Mouse (Mus musculus) B cell, adult 2 months (primary cell): ENCODE results near the gene Pum1.

ENCODE experiments used
- DNase-seq, 2 experiments: peaks; one replicate each; pipeline ENCODE4 v3.0.0; 2022

The Pum1 gene

DNA sequence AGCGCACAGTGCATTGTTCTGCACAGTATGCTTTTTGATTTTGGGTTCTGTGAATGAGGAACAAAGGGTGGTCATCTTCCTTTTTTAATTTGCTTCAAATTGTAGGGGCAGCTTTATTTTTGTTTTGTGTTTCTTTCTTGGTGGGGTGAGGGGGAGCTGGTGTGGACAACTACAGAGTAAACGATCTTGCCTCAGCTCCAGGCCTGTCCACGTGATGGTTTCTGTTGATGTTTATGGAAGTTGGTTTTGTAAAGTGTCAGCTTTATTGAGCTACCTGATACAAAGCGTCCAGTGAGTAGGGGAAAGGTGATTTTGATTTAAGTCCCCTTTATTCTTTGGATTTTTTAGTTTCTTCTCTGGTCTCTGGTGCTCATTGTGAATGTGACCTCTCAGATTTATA is 72.8 kb downstream of the Pum1 start:
- DNase-seq = no peak

DNA sequence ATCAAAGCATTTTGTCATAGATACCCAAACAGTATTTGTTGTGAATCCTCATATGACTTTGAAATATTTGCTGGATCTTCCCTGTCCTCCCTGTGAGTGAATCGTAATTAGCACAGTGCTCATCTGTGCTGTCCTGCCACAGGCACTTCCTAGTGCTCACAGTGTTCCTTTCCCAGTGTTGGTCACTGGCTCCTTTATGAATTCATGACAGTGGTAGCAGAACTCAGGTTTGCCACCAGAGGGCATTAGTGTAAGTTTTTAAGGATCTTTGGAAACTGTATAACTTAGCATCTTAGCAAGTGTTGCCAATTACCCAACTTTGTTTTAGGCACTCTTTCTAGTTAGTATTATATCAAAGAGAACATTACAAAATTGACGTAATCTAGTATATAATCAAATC is 75.4 kb downstream of the Pum1 start:
- DNase-seq = peak; percentile 41 to 49

DNA sequence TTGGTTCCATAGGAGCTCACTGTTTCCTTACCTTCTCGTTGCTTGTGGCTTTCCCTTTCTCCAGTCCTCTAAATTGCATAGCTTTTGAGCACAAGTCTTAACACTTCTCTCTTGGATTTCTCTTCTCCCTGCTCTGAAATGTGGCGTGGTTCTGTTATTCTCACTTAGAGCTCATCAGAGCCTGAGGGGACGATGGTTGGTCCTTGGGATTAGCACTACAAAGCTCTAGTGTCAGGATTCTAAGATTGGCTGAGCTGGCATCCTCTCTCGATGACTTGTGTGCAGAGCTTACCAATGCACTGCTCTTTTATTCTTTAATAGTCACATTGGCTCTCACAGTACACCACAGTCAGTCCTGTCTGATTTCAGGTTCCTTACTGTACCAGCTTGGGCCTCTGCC is 80.9 kb downstream of the Pum1 start:
- DNase-seq = no peak

DNA sequence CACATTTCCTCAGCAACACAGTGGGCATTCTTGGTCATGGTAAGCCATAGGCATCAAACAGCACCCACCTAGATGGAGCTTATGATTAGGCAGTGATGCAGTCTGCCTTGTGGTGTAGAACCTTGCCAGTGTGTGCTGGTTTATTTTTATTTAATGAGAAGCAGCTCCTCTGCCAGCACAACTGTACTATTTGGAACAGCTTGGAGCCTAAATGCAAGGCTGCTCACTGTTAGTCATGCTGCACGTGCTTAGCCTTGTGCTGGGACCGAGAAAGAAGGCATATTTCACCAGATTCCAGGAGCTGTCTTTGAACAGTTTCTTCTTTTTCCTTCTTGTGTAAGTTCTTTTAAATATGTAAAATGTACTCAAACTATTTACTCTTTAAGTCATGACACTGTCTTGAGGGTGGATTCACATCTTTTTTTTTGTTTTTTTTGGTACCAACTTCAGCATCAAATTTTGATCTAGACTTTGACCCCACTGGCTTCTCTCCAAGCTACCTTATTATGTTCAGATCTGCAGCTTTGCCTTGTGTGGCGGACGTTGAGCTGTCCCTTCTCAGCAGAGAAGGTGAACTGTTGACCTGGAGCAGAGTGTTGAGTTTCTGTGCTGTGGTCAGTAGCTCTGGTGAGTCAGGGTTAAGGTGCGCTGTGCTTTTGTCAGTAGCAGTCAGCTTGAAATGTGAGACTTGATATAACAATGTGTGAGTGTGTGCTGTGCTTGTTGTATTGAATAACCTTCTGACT is 82.6 kb downstream of the Pum1 start:
- DNase-seq = no peak

DNA sequence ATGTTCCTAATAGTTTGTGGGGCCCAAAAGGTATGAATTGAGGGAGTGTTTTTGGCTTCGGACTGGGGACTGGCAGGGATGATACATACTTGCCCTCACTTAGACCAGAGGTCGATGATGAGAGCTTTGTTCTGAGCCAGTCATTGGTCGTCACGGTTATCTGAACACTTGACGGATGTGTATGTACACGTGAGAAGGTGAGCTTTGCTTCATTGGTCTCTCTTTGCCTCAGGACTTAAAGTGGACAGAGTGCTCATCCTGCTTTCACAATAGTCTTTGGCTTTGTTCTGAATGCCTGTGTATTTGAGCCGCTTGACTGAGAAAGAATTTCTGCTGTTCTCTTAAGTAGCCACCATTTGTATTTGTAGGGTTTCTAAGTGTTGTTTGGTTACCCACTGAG is 86.4 kb downstream of the Pum1 start:
- DNase-seq = no peak

DNA sequence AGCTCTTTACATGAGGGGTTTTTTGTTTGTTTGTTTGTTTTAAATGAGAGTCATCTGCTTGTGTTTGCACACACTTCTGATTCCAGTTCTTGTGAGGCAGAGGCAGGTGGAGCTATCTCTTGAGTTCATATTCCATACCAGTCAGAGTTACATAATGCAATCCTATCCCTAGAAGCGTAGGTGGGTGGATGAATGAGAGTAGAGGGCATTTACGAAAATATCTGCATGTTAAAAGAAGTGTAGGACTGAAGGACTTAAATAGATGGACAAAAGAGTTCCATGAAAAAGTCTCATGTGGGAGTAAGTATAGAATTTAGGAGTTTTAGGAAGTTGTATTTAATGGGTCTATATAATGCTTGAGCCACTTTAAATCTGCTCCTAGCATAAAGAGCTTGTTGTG is 88.8 kb downstream of the Pum1 start:
- no peak for DNase-seq

DNA sequence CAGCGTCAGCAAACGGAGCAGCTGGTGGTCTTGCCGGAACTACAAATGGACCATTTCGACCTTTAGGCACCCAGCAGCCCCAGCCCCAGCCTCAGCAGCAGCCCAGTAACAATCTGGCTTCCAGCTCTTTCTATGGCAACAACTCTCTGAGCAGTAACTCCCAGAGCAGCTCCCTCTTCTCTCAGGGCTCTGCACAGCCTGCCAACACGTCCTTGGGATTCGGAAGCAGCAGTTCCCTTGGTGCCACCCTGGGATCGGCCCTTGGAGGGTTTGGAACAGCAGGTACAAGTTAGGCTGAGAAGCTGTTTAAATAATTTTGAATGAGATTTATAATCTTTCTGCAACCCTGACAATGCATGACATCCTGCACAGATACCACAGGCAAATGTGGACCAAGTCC is 89.5 kb downstream of the Pum1 start:
- no peak for DNase-seq

DNA sequence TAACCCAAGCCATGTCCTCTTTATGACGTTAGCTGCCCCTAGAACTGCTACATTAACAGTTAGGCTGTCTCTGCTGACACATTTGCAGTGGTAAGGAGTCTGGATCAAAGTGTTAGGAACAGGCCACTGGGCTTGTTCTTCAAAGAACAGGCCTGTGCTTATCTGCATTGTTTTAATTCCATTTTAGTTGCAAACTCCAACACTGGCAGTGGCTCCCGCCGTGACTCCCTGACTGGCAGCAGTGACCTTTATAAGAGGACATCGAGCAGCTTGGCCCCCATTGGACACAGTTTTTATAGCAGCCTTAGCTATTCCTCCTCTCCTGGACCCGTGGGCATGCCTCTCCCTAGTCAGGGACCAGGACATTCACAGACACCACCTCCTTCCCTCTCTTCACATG is 90.6 kb downstream of the Pum1 start:
- DNase-seq = no peak

DNA sequence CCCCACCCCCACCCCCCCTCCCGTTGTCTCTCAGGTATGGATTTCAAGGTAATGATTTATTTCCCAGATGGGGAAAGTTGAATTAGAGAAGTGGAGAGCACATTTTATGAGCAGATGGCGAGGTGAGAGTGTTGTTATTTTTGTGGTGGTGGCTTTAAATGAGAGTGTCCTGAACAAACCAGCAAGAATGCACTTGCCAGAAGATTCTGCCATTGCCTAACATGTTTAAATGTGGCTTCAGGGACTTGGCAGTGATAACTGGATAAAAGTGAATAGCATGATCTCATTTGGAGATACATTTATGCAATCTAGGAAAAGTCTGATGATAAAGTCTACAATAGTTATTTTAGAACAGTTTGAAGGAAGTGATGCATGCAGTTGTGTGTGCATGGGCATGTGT is 91.7 kb downstream of the Pum1 start:
- DNase-seq = no peak

DNA sequence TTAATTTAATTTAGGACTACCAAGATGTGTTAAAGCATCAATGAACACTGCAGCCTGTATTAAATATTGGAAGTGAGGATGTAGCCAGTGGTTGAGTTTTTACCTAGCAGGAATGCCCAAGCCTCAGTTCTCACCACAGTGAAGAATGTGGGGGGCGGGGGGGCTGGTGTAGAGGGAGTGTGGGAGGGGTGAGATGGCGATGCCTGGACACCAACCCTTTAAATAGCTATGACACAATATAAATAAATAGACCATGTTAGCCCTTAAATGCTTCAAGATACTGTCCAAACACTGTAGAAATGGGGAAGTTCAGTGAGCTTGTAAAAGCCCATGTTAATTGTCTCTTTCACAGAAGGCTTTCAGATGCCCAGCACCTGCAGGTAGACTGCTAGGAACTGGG is 96.8 kb downstream of the Pum1 start:
- no peak for DNase-seq

DNA sequence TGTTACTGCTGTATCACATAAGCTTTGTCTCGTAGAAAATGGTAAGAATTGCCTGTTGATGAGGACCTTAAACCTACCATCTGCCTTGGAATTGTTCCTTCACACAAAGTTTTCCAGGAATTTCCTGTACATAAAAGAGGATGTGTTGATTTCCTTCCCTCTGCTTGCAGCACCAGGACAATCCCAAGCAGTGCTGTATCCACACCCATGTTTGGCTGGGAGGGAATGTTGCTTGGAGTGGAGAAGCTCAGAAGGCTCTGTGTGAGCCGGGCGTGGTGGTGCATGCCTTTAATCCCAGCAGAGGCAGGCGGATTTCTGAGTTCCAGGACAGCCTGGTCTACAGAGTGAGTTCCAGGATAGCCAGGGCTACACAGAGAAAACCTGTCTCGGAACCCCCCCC is 98.7 kb downstream of the Pum1 start:
- DNase-seq = no peak

DNA sequence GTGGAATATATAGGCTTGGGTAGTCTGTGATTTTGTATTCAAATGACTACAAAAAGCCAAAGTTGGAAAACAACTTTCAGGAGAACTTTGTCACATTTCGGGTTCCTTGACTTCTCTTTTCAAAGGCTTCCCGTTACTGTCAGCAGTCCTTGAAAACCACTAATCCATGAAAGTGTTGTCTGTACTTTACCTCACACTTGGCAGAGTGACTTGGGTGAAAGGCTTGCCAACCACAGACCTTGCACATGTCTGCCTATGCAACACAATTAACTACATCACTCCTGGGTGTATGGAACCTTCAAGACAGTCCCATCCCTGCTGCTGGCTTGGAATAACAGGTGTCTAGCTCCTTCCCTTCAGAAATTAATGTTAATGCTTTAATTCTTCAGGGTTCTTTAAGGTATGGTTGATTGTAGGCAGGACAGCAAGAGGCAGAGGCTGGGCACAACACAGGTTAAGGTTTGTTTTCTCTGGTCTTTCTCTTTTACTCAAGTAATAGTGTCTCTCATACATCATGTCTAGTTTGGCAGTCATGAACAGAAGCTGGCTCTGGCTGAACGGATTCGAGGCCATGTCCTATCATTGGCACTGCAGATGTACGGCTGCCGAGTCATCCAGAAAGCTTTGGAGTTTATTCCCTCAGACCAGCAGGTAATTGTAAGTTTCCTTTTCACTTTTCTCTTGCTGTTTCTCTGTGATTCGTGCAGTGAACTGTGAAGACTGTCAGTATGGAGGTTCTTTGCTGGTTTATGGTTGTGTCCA is 102.5 kb downstream of the Pum1 start:
- DNase-seq = no peak

DNA sequence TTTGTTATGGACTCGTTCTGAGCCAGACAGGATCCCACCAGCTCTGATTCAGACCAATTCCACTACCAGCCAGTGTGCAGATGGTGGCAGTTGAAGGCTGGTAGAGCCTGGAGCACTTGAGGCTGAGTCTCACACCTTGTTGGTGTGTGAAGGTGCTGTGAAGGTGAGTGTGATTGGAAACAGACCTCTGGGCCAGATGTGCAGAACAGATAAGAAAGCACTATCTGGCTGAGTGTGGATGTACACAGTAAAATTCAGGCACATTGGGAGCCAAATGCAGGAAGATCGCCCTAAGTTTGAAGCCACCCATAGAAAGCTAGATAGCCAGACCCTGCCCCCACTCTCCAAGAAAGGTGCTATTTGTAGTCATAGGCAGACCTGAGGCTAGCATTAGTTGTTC is 103.3 kb downstream of the Pum1 start:
- no peak for DNase-seq

DNA sequence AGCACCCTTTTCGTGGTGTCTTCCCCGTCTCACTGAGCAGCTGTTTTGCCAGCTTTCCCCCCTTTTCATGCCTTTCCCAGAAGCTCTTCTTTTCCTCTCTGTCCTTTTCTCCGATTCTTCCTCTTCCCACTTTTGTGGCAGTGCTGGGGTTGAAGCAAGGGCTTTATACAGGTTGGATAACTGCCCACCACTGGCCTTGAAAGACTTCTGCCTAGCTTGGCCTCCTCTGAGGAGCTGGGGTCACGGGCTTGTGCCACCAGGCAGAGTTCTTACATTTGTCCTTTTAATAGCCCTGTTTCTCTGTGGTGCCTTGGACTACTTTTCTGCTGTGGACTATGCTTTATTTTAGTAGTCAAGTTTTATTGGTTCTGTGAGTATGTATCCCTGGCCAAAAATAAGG is 103.8 kb downstream of the Pum1 start:
- no peak for DNase-seq

DNA sequence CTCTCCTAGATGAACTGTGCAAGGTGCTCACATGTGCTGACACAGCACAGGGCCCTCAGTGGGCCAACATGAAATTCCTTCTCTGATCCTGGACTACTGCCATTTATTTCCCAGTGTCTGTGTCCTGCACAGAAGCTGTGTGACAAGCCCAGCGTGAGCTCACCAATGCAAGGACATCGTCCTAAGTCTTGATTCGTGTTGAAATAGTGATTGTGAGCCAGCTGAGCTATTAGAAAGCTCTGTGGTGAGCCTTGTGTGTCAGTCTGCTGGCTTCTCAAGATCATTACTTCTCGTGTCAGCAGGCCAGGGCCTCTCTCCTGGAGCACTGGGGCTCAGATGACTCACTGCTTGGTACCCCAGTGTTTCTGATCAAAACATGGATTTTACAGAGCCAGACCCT is 110.8 kb downstream of the Pum1 start:
- DNase-seq = no peak

DNA sequence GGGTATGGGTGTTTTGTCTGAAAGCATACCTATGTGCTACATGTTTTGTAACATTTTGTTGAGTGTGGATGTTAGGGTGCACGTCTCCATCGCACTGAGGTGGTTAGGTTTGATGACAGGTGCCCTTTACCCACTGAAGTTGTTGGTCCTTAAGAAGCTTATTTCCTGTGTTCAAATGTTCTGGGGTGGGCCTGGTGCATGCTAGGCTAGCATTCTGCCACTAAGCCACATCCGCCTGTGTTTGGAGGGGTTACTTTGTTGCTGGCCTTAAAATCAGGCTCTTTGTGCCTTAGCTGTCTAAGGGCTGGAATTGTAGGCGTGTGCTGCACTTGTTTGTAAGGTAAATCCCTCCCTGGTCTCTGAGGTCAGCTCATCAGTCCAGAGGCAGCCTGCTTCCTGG is 111.7 kb downstream of the Pum1 start:
- DNase-seq = no peak

DNA sequence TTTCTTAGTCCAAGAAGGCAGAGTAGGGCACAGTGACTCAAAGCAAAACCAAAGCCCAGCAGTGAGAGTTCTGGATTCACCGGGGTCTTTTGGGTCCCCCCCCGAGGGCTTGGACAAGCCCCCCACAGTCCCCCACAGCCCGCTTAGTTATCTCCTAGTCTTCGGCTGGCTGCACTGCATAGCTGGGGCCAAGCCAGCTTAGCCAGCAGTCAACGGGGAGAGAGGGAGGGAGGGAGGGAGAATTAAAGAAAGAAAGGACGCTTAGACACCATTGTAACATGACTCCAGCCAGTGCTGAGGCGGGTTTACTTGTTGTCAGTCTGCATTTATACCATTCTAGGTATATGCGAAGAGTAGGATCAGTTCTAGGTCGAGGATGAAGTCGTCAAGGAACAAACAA is 114.5 kb downstream of the Pum1 start:
- DNase-seq = no peak

DNA sequence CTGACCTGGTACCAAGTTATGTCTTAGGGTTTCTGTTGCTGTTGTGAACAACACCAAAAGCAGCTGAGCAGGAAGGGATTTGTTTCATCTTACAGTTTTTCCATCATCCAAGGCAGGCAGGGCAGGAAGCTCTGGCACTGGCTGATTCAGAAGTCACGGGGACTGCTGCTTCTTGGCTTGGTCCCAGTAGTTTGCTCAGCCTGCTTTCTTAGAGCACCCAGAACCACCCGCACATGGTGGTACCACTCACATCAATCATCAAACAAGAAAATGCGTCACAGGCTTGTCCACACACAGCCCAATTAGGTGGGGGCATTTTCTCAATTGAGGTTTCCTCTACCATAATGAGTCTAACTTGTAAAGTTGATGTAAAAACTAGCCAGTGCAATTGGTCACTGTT is 115.9 kb downstream of the Pum1 start:
- no peak for DNase-seq

DNA sequence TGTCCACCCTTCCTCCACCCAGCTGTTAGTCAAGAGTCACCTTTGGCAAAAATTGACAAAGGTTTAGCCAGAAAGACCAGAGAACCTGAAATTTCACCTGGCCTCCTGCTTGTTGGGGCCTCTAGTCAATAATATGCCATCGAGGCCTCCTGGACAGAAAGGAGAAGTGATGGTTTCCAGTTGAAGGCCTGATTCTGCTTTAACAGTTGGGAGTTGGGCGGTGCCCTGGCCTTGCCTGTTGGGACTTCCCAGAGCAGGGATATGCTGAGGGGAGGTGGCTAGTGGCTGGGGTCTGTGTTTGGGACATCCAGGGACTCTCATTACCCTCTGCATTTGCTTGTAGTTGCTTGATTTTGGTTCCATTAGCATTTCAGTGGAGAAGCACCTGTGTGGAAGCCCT is 119.4 kb downstream of the Pum1 start:
- DNase-seq = no peak

DNA sequence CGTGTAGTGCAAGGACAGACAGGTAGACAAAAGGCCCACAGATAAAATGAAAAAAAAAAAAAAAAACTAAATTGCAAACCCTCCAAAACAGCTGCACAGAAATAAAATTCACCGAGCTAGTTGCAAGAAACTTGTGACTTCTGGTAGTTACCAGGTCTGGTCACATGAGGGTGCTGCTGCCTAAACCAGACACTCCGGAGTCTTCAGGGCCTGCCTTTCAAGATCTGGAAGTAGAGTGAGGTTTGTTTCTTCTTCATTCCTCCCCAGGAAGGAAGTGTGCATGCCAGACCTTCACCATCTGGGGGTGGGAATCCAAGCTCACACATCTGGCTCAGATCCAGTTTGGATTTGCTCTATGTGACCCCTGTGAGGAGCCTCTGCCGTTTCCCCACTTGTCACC is 121.6 kb downstream of the Pum1 start:
- peak; percentile 54 to 61 for DNase-seq

DNA sequence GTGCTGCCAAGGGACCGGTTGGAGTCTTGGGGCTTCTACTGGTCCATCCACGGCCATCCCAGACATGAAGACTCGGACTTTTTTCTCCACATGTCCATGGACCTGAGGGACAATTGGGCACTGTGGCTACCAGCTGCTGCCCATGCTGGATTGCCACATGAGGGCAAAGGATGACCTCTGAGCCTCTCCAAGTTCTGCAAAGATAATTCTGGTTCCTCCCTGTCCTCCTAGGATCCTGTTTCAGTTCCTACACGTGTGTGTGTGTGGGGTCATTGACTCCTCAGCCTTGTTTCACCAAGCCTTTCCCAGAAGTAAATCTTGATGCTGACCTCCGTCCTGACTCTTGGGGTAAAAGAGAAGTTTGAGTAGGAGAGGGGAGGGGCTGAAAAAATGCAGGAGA is 124.4 kb downstream of the Pum1 start:
- no peak for DNase-seq

DNA sequence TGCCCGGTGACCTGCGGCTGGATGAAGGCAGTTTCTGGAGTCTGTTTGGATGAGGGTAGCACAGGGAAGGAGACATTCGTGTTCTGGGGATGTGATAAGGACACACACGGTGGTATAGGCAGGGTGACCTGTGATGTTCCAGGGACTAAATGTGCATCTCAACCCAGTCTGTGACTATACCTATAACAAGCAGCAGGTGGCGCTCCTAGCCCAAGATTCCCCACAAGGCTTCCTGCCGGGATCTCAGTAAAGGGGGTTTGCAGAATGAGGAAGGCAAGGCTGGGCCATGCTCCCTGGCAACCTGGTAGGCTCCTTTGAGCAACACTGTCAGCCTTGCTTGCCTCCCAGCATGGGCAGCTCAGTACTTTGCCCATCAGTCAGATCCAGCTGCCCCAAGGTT is 127.1 kb downstream of the Pum1 start:
- DNase-seq = peak; percentile 82 to 83

DNA sequence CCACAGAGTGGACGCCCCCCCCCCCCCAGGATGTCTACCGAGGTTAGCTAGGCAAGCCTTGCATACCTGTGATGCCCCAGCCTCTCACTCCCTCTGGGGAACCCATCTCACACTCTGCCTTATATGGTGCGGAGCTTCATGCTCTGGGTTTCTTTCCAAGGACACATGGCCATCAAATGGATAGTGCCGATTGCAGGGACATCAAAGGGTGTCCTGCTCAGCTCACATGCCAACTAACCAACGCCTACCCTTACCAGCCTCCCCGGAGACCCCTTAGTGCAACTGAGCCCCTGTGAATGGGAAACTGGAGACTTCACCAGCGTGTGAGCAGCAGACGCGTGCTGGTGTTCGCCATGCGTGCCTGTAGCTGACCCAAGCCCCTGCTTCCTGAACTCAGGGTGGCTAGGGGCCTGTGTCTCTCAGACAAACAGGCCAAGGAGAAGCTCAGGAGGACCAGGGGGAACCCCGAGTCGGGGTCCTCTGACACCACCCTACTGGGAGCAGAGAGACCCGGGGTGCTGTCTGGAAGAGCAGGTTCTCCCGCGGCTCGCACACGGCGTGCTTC is 128.8 kb downstream of the Pum1 start:
- DNase-seq = peak; percentile 20 to 27

DNA sequence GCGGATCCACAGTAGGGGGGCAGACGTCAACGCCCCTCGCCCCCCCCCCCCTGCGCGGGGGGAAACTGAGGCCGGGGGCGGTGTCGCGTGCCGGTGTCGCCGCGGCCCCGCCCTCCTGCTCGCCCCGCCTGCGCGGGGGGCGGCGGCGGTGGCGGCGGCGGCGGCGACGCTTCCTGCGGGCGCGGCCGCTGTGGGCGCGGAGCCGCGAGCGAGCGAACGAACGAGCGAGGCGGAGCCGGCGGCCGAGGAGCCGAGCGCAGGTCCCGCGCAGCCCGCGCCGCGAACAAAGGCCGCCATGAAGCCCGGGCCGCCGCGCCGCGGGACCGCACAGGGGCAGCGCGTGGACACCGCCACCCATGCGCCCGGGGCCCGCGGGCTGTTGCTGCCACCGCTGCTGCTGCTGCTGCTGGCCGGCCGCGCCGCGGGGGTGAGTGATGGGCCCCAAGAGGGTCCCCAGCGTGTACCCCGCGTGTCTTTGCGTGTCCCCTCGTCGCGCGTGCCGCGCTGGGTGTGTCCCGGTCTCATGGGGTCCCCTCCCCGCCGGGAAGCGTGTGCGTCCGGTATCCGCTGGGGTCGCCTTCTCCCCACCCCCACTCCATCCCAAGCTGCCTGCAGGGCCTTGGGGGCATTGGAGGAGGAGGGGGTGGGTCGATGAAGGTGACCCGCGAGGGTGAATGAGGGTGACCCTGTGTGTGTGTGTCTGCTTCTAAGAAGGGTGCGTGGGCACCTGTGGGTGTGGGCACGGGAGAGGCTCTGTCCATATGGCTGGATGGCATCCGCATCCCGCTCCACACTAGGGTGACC is 129.5 kb downstream of the Pum1 start, which contains the start of gene Sdc3:
Gene Sdc3, plus strand, starts transcription at position 162 of the 804 bp plus-strand sequence.
- DNase-seq = peak; percentile 16 to 31
